Mouse (Mus musculus) lung, postnatal 4 days (tissue): ENCODE data around the gene Ncam1.

Source experiments
- DNase-seq, 2 experiments: peaks; one replicate each; pipeline ENCODE4 v3.0.0; 2021

The Ncam1 gene

DNA sequence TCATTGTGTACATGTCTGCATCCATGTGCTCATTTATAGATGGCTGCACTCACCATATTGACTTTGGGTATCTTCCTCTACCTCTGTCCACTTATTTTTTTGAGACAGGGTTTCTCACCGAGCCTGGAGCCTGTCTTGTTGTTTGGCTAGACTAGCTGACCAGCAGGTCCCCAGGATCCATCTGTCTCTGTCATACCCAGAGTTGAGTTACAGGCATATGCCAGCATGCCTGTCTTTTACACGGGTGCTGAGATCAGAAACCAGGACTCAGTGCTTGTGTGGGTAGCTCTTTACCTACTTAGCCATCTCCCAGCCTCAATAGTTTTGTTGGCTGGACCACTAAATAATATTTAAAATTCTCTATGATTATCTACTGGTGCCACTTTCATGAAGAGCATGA is 180.5 kb downstream of the Ncam1 start:
- DNase-seq: no peak

GRCm38 (mm10) chr9:49617216-49617615 is 181.5 kb downstream of the Ncam1 start:
- peak in 1 of 2 experiments; percentile 18 for DNase-seq

DNA sequence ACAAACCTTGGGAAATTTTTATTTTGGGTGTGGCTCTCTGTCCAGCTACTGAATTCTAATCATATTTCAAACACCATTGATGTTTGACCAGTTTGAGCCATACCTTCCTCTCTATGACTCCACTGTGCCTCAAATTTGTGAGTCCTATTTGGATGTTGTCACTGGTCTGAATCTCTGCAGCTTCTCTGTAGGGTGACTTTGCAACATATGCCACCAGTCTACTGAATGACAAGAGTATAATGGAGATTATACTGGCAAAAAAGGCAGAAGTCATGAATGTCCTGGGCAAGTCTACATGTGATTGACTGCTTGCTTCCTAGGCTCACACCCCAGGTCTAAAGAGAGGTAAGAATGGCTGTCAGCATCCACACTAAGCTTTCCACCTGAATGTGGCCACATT is 186.3 kb downstream of the Ncam1 start:
- DNase-seq: no peak

DNA sequence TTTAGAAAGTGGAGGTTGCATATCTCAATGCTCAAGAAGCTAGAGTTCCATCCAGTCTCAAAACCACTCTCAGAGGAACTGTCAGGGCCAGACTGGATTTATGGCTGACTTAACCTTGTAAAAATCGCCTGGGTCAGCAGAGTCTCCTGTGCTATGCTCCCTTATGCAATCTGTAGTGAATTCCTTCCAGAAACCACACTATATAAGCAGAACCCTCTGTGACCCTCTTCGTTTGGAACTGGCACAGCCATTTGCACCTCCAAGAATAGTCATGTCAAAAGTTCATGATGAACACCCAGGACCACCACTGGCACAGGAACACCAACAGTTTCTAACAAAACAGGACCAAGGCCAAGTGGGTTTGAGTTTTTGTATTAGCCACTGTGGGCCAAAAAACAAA is 190.5 kb downstream of the Ncam1 start:
- no peak for DNase-seq

- no peak for DNase-seq
Measured at GRCm38 (mm10) chr9:49606717-49607116, 192.0 kb downstream of the Ncam1 start.

GRCm38 (mm10) chr9:49606317-49606716 is 192.4 kb downstream of the Ncam1 start:
- no peak for DNase-seq

- no peak for DNase-seq
Measured at GRCm38 (mm10) chr9:49605791-49606190, 192.9 kb downstream of the Ncam1 start.

- DNase-seq: no peak
Measured at GRCm38 (mm10) chr9:49605351-49605750, 193.4 kb downstream of the Ncam1 start.

- no peak for DNase-seq
Measured at GRCm38 (mm10) chr9:49601215-49601614, 197.5 kb downstream of the Ncam1 start.

- no peak for DNase-seq
Measured at GRCm38 (mm10) chr9:49595635-49596348, 202.9 kb downstream of the Ncam1 start.

DNA sequence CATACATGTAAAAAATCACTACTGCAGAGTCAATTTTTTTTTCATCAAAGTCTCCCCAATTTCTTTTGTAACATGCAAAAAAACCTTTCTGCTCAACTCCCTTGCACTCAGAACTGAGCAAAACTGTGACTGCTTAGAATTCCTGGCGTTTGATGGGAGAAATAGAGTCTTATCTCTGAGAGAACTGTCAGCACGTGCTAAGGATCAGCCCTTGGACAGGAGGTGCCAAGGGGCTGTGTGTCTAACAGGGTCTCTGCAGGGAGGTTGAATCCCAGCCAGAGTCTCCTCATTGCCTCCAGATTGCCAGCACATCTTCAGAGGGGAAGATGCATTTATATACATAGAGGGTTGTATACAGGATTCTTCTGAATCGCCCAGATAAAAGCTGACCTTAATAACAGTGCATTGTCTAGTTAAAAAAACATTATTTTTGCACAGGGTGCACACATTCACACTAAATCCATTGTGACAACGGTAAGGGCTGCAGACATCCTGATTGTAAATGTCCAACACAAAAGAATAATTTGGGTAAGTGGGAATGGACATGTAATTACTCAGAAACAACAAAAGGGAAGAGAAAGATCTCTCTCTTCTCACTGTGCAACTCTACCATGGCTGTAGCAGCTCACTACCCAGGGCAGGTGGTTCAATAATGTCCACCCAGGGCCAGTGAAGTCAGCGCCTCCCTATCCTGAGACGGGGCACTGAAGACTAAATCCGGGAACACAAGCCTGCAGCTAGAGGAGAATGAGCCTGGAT is 203.7 kb downstream of the Ncam1 start:
- DNase-seq: no peak

- peak; percentile 9 to 39 for DNase-seq
Measured at GRCm38 (mm10) chr9:49593951-49594536, 204.7 kb downstream of the Ncam1 start.

DNA sequence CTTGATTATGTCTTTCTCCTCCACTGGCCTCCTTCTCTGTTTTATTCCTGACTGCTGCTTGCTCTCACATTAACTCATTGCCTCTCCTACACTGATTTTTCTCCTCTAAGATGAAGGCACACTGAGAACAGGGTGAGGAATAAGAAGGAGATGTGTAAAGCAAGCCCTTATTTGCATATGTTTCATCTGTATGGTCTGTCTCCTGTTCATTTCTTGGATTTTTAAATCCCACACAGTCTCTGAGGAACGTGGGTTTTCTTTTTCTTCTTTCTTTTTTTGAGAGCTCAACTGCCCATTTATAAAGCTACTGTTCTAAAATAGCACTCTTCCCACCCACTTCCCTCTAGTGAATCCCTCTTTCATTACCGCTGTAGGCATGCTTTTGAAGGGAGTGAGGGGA is 206.7 kb downstream of the Ncam1 start:
- DNase-seq: no peak

- no peak for DNase-seq
Measured at GRCm38 (mm10) chr9:49590261-49590660, 208.5 kb downstream of the Ncam1 start.

GRCm38 (mm10) chr9:49577136-49577535 is 221.6 kb downstream of the Ncam1 start:
- no peak for DNase-seq

DNA sequence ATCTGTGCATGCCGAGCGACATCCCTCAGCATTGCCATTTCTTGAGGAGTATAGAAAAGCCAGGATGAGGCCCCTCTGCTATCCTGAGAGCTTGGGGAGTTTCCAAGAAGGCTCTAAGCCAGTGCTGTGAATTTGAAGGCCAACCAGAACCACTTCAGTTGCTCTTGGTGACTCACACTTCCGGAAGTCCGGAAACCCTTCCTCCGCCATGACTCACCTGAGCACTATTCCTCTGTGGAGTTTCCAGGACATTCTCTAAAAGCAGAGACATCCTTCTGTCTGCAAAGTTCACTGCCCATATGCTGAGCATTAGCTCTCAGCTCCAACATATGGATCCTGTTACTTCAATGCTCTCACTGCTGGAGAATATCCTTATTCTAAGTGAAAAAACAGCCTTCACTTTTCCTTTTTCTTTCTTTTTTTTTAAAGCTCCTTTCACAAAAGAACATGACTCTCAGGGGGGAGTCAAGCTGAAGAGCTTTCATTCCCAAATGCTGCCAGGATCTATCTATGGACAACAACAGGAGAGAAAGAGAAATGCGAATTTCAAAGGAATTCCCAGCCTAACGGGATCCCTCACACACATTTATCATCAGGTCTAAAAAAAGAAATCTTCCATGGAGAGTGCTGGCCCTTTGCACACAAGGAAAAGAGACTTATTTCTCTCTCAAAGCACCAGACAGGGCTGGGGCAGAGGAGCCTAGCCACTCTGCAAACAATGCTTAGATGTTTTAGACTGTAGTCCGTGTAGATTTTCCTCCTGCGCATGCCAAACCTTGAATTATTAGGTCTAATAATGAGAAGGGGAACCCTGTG is 226.8 kb downstream of the Ncam1 start:
- DNase-seq: no peak

DNA sequence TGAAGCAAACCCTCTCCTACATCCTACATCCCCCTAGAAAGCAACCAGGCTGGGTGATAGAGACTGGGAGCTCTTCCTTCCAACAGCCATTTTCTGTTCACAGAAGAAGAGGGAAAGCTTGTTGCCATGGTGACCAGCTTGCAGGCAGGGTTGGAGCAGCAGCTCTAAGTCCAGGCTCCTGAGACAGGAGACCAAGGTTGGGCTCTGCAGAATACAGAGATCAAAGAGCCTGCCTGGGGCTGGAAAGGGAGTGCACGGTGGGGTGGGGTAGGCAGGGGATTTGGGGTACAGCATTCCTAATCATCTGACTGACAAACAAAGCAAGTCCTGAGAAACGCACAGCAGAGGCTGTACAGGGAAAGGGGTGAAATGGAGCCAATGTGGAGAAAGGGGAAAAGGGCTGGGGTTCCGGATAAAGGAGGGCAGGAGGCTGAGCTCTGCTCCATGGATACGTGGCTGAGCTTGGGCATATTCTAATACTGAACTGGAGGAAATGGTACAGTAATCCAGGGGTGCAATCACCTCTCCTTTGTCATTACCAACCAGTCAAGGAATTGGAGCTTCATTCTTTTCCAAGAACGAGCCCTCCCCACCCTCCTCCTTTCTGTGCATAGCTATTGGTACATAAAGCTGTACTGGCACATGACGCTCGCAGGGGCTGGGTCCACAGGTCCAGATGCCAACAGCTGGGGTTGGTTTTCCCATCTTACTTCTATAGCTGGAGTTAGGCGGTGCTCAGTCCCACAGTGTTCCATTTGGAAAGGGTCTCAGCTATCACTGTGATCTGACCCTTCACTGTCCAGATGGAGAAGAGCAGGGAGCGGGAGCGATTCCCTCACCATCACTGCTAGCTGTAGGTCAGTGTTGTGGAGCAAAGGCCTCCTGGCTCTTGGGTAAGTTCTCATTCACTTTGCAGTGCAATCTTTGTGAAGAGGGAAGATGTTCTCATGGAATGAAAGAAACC is 227.7 kb downstream of the Ncam1 start:
- DNase-seq: no peak

GRCm38 (mm10) chr9:49570033-49570660 is 228.6 kb downstream of the Ncam1 start:
- DNase-seq: no peak

GRCm38 (mm10) chr9:49565846-49566245 is 232.9 kb downstream of the Ncam1 start:
- no peak for DNase-seq

GRCm38 (mm10) chr9:49558941-49559340 is 239.8 kb downstream of the Ncam1 start:
- DNase-seq: no peak

DNA sequence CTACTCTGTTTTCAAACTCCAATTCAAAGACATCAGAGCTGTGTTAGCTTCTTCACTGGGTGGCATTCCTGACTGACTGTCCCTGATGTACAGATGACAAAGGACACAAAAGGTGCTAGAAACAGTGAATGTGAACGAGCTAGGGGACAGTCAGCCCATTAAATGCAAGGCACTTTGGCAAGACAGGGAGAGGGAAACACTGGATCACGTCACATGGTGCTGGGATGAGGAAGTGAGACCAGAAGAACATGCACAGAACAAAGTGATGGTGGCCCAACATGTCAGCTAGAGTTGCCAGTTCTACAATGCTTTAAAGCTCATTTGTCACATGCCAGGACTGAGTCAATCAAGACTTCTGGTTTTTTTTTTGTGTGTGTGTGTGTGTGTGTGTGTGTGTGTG is 247.4 kb downstream of the Ncam1 start:
- DNase-seq: no peak
